Mouse (Mus musculus) adrenal gland, postnatal 25 days (tissue): ENCODE results near the gene Ccn5. TPM values are rescaled to one million over a fixed set of nuclear protein-coding genes. Genes with fewer than 3 reads are reported as not detected.

ENCODE experiments used
- DNase-seq: peaks from one replicate; pipeline ENCODE4 v3.0.0; 2021; ENCODE audit warnings: mixed read lengths
- long read RNA-seq: library from polyadenylated mRNA; stranded (forward); transcript quantifications from one replicate; pipeline ENCODE4 v2.0.0, GENCODE M21; 2021
- total RNA-seq: library from RNA; stranded (reverse); gene quantifications from 2 replicates; pipeline ENCODE4 v1.2.3, GENCODE M21; 2021

The Ccn5 gene
- not detected in 2 replicates for total RNA-seq
- long read RNA-seq, partial matches to known transcripts = 0 of 2 reads
- long read RNA-seq, other reads (novel, unspliced or antisense) = 0 of 2 reads

DNA sequence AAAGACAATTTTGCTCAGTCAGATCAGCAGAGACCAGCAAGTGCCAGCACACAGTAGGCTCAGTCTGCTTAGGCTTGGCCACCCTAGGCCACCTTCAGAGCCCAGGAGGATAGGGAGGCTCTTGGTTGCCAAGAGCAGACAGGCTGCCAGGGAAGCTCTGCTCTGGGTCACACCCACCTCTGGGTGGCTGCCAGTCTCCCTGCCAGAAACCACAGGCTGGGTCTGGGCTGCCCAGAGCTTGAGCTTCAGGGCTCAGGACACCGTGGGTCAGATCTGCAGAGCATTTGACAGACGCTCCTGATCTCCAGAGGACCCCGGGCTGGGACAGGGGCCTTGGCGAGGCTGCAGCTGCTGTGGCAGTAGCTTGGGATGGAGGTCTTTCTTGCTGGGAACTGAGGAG, at the start of gene Ccn5:
Gene Ccn5 (plus strand): TSS at position 255 of the 400 bp plus-strand sequence.
- peak; percentile 84 for DNase-seq

- no peak for DNase-seq
These were observed 44.0 kb upstream of the Ccn5 start for GRCm38 (mm10) chr2:163776661-163777060.

GRCm38 (mm10) chr2:163777061-163777460, 43.6 kb upstream of the Ccn5 start:
- no peak for DNase-seq

GRCm38 (mm10) chr2:163778896-163779295, 41.8 kb upstream of the Ccn5 start:
- DNase-seq = no peak

GRCm38 (mm10) chr2:163783368-163783767, 37.3 kb upstream of the Ccn5 start:
- DNase-seq = no peak

DNA sequence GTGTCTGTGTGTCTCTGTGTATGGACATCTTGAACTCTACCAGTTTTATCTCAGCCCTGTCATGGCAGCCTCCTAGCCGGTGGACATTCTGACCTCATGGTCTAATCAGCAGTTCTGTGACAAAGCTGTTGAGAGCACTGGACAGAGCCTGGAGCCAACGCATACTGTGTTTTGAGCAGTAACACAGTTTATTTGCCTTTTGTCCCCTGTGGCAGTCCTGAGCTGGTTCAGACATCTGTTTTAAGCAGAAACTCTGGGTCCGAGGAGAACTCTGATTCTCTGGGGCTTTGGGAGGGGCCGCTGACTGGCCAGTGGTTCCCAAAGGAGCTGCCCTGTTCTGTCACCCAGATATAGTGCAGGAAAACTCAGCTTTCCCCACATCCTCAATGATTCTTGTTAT, 36.8 kb upstream of the Ccn5 start:
- DNase-seq = no peak

DNA sequence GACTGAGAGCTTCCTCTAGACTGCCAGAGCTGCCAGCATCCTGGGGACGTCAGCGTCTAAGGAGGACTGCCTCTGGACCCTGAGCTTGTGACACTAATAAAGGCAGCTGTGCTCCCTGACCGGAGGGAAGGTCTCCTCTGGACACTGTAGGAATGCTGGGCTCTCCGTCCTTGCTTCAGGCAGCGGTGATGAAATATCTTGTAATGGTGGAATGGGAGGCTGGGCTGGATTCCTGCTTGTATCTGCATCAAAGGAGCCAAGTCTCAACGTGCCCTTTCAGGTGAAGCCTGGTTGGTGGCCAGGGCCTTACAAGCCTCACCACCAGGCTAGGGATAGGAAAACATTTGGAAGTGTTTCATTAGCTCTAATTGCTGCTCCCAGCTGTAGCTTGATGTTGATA, 33.6 kb upstream of the Ccn5 start:
- DNase-seq = no peak

GRCm38 (mm10) chr2:163787709-163788108, 33.0 kb upstream of the Ccn5 start:
- DNase-seq = peak; percentile 22

DNA sequence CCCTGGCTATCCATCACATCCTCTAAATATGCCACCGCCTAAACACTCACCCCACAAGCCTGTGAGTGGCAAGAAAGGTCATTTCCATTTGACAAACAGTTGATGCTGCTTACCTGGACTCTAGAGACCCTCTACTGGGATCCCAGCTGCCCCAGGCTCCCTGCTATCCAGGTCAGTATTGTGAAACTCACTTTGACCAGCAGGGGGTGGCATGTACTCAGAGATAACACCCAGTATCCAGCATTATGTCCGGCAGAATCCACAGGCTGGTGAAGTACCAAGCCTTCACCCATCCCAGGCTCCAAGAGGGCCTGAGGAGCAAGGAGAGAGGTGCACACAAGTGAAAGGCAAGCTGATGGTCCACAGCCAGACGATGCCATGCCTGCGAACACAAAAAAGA, 32.2 kb upstream of the Ccn5 start:
- DNase-seq = peak; percentile 68

DNA sequence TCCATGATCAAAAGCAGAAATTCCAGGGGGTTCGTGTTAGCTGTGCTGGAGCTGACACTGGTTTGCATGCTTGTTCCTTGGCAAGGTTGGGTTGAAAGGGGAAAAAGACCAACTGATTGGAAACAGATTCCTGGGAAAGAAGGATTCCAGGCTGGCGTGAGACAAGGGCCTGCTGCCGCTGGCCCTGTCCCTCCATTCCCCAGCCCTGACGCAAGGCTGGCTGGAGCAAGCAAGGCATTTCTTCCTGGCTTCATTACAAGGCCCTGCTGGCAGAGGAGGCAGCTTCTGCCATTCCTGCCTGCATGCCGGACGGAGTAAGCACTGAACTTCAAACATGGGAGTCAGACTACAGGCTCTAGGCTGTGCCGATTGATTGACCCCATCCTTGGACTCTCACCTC, 22.2 kb upstream of the Ccn5 start:
- DNase-seq = peak; percentile 28

GRCm38 (mm10) chr2:163800832-163801231, 19.8 kb upstream of the Ccn5 start:
- DNase-seq = peak; percentile 53

GRCm38 (mm10) chr2:163801406-163801805, 19.3 kb upstream of the Ccn5 start:
- DNase-seq = no peak

DNA sequence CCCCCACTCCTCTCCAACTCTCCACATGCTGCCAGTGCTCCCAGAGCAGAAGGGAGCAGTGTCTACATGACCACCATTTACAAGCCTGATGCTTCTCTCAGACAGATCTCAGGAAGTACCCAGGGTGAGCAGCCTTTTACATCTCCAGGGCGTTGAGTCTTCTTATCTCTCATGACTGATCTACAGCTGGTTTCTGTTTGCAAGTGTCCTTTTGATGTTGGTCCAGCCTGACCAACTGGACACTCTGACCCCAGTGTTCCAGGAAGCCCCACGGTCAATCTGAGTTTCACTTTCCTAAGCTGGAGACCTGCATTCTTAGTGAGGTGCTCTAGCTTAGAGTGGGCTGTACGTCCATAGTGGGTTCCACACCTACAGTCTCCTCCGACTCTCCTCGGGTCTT, 16.8 kb upstream of the Ccn5 start:
- DNase-seq = no peak

- no peak for DNase-seq
These were observed 11.5 kb upstream of the Ccn5 start for GRCm38 (mm10) chr2:163809166-163809565.

DNA sequence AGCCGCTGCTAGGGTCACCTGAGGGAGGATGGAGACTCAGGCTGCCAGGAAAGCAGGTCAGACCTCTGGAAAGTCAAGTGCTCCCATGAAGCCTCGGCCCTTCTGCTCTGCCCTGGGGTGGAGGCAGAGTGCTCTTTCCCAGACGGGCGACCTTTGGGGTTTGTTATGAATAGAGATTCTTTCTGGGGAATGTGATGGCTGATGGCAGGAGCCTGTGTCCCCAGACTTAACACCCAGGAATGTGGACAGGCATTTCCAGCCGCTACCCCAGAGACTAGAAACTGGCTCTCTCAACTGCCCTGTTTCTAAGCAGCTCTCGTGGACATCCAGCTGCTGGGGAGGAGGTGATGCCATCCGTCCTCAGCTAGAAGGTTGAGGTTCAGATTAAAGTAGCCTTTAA, 11.0 kb upstream of the Ccn5 start:
- DNase-seq = no peak

DNA sequence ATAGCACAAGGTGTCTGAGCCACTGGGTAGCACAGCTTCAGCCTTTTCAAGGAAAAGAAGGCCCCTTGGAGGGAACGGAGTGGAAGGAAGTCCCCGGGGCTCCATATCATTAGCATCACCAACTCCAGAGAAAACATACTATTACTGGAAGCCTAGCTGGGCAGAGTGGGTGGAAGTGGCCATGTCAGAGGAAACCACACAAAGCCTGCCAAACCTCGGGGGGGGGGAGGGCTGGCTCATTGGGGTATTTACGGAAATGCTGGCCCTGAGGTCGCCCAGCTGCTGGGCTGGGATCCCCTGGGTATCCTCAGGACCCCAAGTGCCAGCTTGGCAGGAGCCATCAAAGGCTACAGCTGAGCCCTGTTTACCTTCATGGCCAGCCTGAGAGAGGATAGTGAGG, 7.6 kb upstream of the Ccn5 start:
- DNase-seq = no peak

- DNase-seq = no peak
These were observed 5.8 kb upstream of the Ccn5 start for GRCm38 (mm10) chr2:163814739-163815465.

DNA sequence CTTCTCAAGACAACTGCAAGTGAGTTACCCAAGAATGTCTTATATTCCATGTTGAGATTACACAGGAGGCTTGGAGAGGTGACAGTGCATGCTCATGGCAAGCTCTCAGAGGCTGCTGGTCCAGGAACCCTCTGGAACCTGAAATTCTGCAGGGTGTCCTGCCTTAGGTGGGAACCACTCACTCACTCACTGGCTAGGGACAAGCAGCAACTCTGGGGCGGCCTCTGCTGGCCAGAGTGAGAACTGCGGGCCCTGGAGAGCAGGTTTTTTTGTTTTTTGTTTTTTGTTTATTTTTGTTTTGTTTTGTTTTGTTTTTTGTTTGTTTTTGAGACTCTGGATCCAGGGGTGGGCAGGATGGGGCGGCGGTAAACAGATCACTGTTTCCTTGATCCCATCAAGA, 2.6 kb downstream of the Ccn5 start:
- DNase-seq = peak; percentile 65

- no peak for DNase-seq
These were observed 3.1 kb downstream of the Ccn5 start for GRCm38 (mm10) chr2:163823771-163824170.

DNA sequence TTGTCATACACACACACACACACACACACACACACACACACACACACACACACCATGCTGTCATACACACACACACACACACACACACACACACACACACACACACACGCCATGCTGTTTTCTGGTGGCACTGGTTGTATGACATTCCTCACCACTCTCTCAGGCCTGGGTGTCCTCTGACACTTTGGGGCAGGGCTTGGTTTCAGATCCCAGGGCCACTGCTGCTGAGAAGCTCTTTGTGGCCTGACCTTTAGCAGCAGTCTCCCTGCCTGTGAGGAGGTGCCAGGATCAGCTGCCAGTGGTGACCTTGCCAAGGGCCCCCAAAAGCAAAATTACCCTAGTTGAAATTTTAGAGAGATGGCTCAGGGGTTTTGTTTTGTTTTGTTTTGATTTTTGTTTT, 5.2 kb downstream of the Ccn5 start:
- DNase-seq = peak; percentile 22

- peak; percentile 29 for DNase-seq
These were observed 5.8 kb downstream of the Ccn5 start for GRCm38 (mm10) chr2:163826494-163826893.

- no peak for DNase-seq
These were observed 10.5 kb downstream of the Ccn5 start for GRCm38 (mm10) chr2:163831163-163831562.

GRCm38 (mm10) chr2:163838043-163838442, 17.4 kb downstream of the Ccn5 start:
- peak; percentile 76 for DNase-seq

DNA sequence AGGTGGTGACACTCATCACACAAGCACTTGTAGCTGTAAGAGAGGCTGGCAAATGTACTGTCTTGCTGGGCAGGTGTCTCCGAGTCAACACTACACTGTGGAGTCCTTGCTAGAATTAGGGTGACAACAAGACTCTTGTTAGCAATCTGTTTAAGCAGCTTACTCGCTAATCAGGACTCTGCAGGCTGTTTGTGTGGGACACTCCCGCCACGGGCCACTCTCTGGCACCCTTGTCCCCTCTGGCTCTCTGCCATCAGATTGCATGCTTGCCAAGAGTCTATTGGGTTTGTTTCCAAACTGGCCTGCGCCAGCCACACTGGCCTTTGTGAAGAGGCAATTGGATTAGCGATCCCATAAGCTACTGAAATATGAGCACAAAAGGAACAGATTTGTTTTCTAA, 18.9 kb downstream of the Ccn5 start:
- DNase-seq = peak; percentile 68
